Mouse (Mus musculus) hematopoietic stem cell, adult 5-6 weeks (primary cell): ENCODE results near the gene Zfp575. TPM values are rescaled to one million over a fixed set of nuclear protein-coding genes. Genes with fewer than 3 reads are reported as not detected.
"Not testable (repeated sequence)": the region's sequence is repeated elsewhere in the genome, so short reads cannot be mapped to it uniquely, and the experiment has no call there.

Experiments
- ATAC-seq, 2 experiments: fragments of 125-278 bp in 1 of 2; replicated peaks in 1 of 2; 2 replicates each; pipeline ENCODE4 v1.8.0; 2016 to 2017; ENCODE audit warnings: inconsistent platforms in 2 of 2, mild to moderate bottlenecking in 2 of 2, moderate number of reproducible peaks in 2 of 2, low read depth in 1 of 2, moderate TSS enrichment in 1 of 2; ENCODE audit not compliant: low FRiP score in 2 of 2, poor library complexity in 2 of 2, severe bottlenecking in 2 of 2, insufficient read depth in 1 of 2, low TSS enrichment in 1 of 2
- total RNA-seq: library from RNA; stranded (forward); fragments of 172-1452, 232-1000 nt; gene quantifications from 2 replicates; pipeline ENCODE4 v1.2.3, GENCODE M21; 2017

The Zfp575 gene
- not detected in 2 replicates for total RNA-seq

DNA sequence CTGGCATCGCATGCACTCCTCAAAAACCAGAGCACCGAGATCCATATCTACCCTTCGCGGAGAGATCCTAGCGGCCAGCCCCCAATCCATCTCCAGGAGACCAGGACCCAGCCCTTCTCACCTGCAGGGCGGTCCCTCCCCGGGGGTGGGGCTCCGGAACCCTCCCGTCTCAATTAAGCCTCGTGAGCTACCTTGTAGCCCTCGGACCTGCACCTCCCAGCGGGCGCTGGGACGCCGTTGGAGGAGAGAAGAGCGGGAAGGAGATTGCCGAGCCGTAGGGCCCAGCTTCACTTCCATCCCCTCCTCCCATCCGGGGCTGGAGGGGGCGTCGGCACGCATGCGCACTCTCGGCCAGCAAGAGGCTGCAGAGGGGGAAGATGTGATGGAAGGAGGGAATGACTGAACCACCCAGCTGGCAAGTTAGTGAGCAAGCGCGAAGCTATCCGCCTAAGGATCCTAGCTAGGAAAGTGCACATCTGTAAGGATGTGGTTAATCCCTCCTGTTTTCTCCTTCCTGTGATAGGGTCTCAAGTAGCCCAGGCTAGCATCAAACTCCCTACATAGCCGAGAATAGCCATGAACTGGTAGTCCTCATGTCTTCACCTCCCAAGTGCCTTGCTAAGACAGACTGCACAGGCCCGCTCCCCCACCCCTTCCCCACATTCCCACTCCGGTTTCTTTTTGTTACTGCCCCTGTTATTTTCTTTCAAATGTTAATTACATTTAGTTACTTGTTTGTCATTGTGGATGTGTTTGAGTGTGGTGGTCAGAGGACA lies at the start of gene Zfp575, which contains the start of gene Ethe1:
Zfp575 (minus strand) TSS at position 312 of the 776 bp plus-strand sequence.
Ethe1 (plus strand) TSS at position 214 of the 776 bp plus-strand sequence.
- peak in 1 of 2 experiments; percentile 16; a peak in 1 of 4 replicates for ATAC-seq

DNA sequence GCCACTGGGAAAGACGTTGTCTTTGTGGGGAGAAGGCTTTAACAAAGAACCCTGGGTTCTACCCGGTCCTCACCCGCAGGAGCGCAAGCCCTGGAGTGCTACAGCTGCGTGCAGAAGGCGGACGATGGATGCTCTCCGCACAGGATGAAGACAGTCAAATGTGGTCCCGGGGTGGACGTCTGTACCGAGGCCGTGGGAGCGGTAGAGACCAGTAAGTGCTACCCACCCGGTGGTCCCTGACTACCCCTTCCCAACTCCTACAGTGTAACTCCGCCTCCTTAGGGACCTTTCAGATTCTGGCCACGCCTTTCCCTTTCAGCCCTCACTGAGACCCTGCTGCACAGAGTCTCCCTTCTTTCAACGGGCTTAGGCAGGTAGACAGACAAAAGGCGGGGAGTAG lies 49.6 kb upstream of the Zfp575 start:
- ATAC-seq = no peak

DNA sequence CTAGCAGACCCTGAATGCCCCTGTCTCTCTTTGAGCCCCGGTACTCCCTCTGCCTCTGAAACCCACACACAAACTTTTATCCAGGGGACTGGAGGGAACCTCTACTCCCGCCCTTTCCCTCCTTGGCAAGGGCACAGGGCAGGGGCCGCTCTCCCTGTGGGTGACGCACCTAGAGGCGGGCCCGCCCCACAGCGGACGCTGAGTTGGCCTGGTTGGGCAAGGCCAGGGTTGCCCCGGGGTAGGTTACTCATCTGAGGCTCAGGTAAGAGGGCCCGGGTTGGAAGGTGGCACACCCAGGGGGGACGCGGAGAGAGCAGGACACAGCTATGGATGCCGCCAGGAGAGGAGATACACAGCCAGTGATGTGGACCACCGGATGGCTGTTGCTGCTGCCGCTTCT lies 48.8 kb upstream of the Zfp575 start, which contains the start of gene Lypd3:
Lypd3 (plus strand) TSS at position 287 of the 400 bp plus-strand sequence.
- no peak for ATAC-seq

DNA sequence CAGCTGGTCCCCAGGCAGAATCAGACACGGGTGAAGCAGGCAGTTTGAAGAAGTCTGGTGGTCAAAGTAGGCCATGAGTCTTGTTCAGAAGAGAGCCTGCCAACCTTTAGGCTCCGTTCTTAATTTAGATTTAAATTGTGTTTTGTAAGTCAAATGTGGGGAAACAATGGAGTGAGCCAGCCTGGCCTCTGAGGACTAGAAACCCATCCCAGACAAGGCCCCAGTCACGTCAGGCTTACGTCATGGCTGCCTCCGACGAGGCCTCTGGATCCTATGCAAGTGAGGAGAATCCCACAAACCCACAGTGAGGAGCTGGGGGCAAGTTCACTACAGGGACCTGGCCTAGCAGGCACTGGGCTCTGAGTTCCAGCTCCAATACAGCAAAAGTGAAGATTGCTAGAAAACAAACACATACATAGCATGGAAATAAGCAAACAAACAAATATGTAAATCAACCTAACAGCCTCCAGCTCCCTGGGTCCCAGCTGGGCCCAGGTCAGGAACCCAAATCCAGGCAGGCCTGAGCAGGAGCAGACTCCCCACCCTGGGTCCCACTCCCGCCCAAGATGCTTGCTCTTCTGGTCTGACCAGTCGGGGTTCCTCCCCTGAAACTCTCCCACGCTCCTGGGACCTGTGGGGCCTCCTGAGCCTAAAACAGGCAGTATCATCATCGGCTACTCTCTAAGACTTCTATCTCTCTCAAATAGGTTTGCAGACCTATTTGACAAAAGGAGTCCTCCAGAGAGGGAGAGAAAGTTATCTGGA lies 42.9 kb upstream of the Zfp575 start:
- ATAC-seq = no peak

DNA sequence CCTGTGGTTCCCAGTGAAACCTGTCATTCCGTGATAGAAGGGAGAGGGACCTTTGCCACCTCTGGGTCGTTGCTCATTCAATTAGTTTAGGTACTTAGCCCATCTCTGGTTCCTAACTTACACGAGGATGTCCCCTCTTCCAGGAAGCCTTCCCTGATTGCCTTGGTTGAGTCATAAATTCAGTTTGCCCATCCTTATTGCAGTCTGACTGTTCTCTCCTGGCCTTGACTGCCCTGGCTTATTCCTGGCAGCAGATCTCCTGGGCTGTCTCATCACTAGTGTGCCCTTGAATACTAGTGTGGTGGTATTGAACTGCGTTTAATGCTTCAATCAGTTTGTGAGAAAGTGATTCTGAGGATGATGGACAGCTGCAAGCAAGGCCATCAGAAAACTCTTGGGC lies 42.2 kb upstream of the Zfp575 start:
- no peak for ATAC-seq

DNA sequence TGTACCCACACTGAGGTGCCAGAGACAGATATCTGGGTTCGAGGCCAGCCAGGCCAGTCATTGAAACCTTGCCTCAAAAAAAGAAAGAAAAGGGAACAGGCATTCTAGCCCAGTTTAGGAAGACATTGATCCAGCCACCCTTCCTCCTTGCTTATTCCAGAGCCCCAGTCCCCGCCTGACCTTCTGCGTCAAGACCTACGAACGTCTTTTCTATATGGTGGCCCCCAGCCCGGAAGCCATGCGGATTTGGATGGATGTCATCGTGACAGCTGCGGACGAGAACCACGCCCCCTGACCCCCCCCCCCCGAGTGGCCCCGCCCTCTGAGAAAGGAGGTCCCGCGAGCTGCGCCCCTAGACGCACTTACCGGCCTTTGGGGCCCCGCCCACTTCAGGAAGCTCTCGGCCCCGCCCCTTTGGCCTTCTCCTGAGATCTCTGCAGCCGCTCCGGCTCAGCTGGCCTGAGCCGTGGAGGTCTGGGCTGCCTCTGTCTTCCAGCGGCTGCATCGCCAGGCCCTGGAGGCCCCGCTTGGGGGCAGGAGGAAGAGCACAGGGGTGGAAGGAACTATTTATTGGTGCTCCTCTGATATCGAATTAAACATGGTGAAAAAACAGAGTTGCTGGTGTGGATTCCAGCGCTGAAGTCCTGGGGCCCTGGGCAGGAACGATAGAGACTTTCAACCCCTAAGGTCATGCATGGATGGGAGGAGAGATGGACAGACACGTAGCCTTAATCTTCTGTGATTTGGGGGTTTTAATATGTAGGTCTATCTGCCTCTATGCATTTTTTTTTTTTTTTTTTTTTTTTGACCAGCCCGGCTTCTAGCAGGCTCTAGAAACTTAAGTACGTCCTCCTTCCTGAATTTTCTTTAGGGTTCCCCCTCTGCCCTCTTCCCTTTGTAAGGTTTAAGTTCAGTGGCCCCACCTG lies 41.5 kb upstream of the Zfp575 start:
- ATAC-seq = peak; percentile 76 to 89

DNA sequence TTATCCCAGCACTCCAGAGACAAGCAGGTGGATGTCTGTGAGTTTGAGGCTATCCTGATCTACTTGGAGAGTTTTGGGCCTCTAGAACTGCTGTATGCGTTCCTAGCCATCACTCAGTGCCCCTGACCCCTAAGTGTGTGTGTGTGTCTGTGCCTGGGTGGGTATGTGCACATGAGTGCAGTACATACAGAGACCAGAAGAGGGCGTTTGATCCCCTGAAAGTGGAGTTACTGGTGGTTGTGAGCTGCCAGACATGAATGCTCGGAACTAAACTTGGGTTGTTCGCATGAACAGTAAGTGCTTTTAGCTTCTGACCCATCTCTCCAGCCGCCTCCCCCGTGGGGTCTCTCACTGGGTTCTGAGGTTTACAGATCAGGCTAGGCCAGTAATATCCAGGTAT lies 35.5 kb upstream of the Zfp575 start:
- ATAC-seq = no peak

DNA sequence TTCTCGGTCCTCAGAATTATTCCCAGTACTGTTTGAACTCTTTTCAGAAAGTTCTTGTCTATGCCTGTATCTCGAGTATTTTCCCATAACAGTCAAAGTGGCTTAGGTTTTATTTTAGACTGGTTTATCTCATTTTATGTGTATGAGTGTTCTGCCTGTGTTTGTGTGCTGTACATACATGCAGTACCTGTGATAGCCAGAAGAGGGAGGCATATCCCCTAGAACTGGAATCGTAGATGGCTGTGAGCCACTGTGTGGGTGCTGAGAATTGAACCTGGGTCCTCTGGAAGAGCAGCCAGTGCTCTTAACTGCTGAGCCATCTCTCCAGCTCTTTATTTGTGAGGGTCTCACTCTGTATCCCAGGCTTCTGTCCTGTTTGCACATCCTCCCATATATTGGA lies 33.8 kb upstream of the Zfp575 start:
- no peak for ATAC-seq

DNA sequence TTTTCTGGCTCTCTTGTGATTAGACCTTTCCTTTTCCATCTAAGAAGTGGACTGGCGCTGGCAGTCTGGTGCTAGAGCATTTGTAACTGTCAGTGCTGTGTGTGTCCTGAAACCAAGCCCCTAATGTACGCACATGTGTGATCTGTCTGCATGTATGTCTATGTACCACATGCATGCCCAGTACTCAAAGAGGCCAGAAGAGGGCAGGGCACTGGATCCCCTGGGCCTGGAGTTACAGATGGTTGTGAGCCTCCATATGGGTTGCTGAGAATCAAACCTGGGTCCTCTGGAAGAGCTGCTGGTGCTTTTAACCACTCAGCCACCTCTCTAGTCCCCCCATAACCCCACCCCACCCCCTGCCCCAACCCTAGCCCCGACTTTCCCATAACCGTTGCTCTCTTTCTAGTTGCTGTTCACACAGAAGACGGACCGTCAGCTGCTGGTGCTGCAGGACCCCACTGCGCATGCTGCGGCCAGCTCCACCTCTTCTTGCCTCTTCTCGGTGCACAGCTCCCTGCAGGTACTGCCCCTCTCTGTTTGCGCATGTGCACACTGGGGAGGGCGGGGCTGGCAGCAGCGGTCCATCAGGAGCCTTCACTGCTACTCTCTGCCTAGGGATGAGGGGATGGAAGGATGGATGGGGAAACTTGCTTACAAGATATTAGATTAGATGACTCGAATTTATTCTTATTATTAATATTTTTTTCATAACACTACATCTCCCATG lies 32.4 kb upstream of the Zfp575 start:
- ATAC-seq = no peak

DNA sequence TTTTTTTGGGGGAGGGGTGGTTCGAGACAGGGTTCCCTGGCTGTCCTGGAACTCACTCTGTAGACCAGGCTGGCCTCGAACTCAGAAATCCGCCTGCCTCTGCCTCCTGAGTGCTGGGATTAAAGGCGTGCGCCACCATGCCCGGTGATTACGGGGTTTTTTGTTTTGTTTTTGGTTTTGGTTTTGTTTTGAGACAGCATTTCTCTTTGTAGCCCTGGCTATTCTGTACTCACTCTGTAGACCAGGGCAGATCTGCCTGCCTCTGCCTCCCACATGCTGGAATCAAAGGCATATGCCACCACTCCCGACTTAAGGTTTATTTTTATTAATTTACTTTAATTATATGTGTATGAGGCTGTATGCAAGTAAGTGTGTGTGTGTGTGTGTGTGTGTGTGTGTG lies 30.9 kb upstream of the Zfp575 start:
- ATAC-seq = not testable (repeated sequence)

DNA sequence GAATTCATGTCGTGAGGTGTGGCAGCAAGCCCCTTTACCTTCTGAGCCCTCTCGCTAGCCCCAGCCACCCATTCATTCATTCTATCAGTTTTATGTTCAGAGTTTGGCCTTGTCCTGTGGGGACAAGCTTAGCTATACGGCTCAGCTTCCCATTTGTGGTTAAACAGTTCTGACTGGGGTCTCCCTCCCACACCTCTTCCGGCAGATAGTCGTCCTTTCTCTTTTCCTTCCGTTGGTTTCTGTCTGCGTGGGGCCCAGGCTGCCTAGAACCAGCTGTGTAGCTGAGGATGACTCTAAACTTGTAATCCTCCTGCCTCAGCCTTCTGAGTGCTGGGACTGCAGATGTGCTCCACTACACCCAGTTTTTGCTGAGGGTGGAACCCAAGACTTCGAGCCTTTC lies 30.3 kb upstream of the Zfp575 start:
- peak; percentile 63 to 74 for ATAC-seq

DNA sequence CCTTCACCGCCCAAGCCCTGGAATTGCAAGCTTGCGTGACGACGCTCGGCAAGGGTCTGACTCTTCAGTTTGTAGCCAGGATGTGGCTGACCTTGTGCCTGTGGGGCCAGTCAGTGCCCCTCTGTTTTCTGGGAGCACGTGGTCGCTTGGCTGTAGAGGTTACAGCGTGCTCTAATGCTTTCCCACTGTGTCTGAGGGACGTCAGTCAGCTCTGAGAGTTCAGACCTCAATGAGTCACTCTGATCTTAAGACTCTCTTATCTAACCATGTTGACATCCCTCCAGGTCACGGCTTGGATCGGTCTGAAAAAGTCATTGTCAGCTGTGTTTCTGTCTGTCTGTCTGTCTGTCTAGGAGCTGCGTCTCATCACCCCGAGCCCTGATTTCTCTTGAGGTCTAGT lies 27.4 kb upstream of the Zfp575 start:
- ATAC-seq = no peak

DNA sequence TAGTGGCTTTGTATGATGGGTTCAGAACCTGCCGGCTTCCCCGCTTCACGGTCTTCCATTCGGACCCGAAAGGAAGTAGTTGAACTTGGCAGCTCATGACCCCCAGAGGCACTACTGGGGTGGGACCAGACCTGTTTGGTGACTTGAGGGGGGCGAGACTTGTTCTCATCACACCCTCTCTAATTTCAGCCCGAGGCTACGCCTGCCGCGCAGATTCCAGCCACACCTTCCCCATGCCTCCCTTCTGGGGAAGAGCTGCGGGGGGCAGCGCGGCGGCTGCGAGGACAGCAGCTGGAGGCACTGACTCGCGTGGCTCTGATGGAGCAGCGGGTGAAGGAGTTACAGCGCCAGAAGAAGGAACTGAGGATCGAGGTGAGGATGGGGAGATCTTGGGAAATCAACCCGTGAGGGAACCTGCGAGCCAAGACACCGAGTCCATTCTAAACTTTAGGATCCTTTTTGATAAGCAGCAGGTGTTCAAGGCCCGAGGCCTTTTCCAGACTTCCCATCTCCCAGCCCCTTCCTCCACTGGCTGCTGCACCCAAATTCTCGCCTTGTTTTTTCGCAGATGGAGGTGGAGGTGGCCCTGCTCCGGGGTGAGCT lies 25.0 kb upstream of the Zfp575 start:
- no peak for ATAC-seq

DNA sequence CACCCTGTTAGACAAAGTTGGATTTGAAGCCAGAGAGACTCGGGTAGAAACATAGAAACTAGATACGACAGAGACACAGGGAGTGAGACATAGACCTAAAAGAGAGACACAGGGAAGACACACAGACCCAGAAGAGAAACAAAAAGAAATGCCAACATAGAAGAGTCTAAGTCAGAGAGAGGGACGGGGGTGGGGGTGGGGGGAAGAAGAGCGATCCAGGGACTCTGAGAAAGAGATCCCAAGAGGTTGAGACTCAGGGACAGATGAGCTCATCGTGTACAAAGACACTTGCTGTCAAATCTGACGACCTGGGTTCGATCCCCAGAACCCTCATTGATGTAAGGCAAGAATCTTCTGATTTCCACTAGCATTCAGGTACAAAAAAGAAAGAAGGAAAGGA lies 24.3 kb upstream of the Zfp575 start:
- no peak for ATAC-seq

DNA sequence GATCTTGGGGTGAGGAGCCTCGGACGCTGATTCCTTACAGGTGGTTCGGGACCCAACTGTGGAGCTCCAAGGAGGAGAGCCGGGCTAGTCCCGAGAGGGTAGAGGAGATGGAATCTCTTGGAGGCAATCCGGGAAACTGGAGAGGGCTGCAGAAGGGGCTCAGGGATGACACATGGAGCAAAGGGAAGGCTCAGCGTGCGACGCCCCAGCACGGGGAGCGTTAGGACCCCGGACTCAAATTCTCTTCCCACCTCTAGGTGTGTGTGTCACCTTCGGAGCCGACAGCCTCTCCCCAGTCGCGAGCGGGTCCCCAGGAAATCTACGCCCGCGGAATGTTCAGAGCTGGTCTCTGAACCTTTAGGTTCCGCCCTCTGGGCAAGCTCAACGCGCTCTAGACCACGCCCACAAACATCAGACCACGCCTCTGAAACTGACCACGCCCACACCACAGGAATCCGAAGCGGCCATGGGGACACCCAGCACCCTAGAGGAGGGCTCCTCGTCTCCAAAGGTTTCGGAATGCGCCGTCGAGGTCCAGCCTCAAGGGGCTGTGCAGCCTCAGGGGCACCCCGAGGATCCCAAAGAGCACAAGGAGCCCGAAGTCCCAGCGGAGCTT lies 23.5 kb upstream of the Zfp575 start:
- ATAC-seq = peak; percentile 77 to 80

DNA sequence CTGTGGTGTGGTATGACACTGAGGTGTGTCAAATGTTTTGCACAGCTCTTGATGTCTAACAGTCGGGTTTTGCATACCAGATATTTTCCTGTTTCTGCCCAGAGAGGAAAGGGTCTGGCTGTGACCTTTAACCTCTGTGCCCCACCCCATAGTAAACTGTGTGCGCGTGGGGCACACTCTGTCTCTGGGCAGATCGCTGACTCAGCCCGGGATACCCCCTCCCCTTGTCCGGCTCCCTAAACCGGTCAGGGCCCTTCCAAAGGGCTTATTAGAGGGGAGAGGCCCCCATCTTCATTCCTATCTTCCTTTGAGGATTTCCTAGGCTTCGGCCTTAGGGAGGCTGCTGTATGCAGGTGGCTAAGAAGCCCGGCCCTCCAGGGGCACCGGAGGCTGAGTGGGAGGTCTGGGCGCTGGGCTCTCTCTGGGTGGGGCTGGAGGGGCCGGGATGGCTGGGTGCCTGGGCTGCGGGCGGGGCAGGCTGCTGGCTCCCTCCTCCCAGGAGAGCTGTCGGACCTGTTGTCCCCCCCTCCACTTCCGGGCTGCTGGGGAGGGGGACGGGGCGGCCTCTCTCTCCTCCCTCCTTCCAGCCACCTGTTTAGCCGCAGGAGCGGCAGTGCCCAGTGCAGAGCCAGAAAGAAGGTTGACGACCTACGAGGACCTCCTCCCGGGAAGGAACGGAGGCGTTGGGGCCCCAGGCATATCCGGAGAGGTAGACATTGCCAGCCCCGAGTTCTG lies 22.9 kb upstream of the Zfp575 start, which contains the start of gene Phldb3:
Phldb3 (plus strand) TSS at position 620 of the 735 bp plus-strand sequence.
- peak; percentile 25 to 48; a peak in 3 of 4 replicates for ATAC-seq
